Mouse (Mus musculus) intestine, postnatal 0 days (tissue): Measurements from ENCODE around the gene Piwil4. TPM values are rescaled to one million over a fixed set of nuclear protein-coding genes. Genes with fewer than 3 reads are reported as not detected.

Experiments
- ATAC-seq: fragments of 200-750 bp; cut with Nextera tagmentation; 2 replicates; pipeline ENCODE4 v1.8.0; 2017; ENCODE audit warnings: mild to moderate bottlenecking, moderate TSS enrichment, moderate library complexity
- H3K27ac ChIP-seq: fragments of 300-500 bp; sonication (generic); 2 replicates; pipeline ENCODE4 v1.5.1; 2014; ENCODE audit warnings: mild to moderate bottlenecking, low read depth, low read length, moderate library complexity
- H3K27me3 ChIP-seq: fragments of 300-500 bp; sonication (generic); replicated peaks from 2 replicates; pipeline ENCODE4 v1.6.1; 2014; ENCODE audit warnings: low read length, mixed read lengths; ENCODE audit not compliant: control insufficient read depth, insufficient read depth
- H3K36me3 ChIP-seq: fragments of 300-500 bp; sonication (generic); 2 replicates; pipeline ENCODE4 v1.6.1; 2014; ENCODE audit warnings: mild to moderate bottlenecking, moderate library complexity; ENCODE audit not compliant: control insufficient read depth, insufficient read depth
- H3K4me1 ChIP-seq: fragments of 300-500 bp; sonication (generic); replicated peaks from 2 replicates; pipeline ENCODE4 v1.6.1; 2014; ENCODE audit warnings: antibody characterized with exemption, low read length, mixed read lengths; ENCODE audit not compliant: control insufficient read depth, insufficient read depth
- H3K4me2 ChIP-seq: fragments of 300-500 bp; sonication (generic); replicated peaks from 2 replicates; pipeline ENCODE4 v1.6.1; 2014; ENCODE audit warnings: low read depth, mild to moderate bottlenecking, moderate library complexity
- H3K4me3 ChIP-seq: fragments of 300-500 bp; sonication (generic); 2 replicates; pipeline ENCODE4 v1.5.1; 2014; ENCODE audit warnings: low read depth, low read length
- H3K9ac ChIP-seq: fragments of 300-500 bp; sonication (generic); 2 replicates; pipeline ENCODE4 v1.6.1; 2014; ENCODE audit warnings: mild to moderate bottlenecking, low read depth, low read length
- H3K9me3 ChIP-seq: fragments of 300-500 bp; sonication (generic); 2 replicates; pipeline ENCODE4 v1.6.1; 2016; ENCODE audit warnings: mixed run types; ENCODE audit not compliant: control insufficient read depth
- CTCF ChIP-seq: sonication (generic); IDR thresholded peaks from 2 replicates; pipeline ENCODE4 v1.5.1; 2016; ENCODE audit warnings: low read depth, mild to moderate bottlenecking, control low read depth, antibody characterized with exemption, moderate library complexity
- WGBS: fragments of 180-500 bp; shearing (Covaris S2); extraction: QIAGEN DNeasy Blood & Tissue Kit; methylation state at CpG from one replicate; pipeline ENCODE4 v1.1.7; 2014; 5-methylcytosine and 5-hydroxymethylcytosine counted together
- polyA plus RNA-seq: library from polyadenylated mRNA; unstranded; fragments of >200 nt; fragmentation: Nextera tagmentation; extraction: Ambion mirVana; gene quantifications from 2 replicates; pipeline ENCODE4 v1.2.1, GENCODE M21; 2015

Gene Piwil4
- polyA plus RNA-seq, 1 experiment from 2014 or later: 0.17 TPM

DNA sequence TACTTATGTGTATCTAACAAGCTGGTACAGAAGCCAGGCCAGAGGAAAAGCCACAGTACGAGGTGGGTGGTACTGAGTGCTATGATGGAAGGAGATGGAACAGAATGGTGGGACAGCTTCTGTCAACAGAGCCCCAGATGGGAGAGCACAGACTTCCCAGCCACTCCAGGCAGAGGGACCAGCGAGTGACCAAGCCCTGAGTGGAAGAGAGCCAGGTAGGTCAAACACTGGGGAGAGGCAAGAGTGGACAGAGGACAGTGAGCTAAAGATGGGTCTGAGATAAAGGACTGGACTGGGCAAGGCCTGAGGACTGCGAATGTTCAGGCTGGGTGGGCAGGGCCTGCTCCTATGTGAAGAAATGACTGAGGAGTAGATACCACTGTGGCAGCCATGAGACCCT, 72.2 kb downstream of the Piwil4 start:
- H3K4me3 ChIP-seq: no peak overlapping the region
- TF ChIP-seq CTCF: no peak
- H3K9me3 ChIP-seq: no peaks in the 10 kb centered on the region
- no peaks in the 10 kb centered on the region for H3K36me3 ChIP-seq
- no peak overlapping the region for H3K4me2 ChIP-seq
- no peak for ATAC-seq
- H3K9ac ChIP-seq: no peak overlapping the region
- WGBS: 82% methylated on average over 3 of the region's 3 CpGs
- no peaks in the 10 kb centered on the region for H3K27me3 ChIP-seq
- H3K4me1 ChIP-seq: no peaks in the 10 kb centered on the region
- H3K27ac ChIP-seq: no peak overlapping the region

DNA sequence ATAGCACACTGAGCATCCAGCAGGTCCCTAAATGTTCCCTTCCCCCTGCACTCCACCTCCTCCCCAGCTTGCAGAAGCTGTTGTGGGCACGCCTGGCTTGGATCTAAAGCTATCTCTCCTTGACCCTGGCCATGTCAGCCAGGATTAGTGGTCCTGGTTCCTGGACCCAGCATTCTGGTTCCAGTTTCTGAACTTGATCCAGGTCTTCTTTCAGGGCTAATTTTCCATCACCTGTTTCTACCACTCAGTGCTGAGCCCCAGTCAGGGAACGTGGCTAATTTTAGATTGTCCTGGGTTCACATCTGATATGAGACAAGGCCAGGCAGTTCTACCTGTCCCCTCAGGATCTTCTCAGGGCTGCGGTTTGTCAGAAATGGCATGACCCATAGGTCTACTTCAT, 74.5 kb downstream of the Piwil4 start:
- Histone ChIP-seq H3K4me2 (no peak overlapping the region), H3K4me3 (no peak overlapping the region), H3K36me3 (no peaks in the 10 kb centered on the region), H3K9ac (no peak overlapping the region), H3K27ac (no peak overlapping the region), H3K4me1 (no peaks in the 10 kb centered on the region), H3K27me3 (no peaks in the 10 kb centered on the region), H3K9me3 (no peaks in the 10 kb centered on the region)
- TF ChIP-seq CTCF: no peak
- 86% methylated on average over 3 of the region's 3 CpGs for WGBS
- no peak for ATAC-seq

DNA sequence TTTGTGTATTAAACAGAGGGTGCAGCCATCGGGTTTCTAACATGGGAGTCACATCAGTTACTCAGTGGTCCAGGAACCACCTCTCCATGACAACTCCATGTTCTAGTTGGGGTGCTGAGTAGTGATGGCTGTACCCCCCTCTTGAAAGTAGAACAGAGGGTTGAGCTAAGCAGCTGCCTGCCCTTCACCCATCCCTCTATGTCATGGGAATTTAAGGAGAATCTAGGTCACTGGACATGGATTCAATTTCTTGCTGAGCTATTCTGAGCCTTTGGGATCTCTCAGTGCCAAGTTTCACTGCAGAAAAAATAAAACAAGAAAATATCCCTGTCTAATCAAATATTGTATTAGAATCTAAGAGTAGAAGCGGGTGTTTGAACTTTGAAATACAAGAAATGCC, 76.9 kb downstream of the Piwil4 start:
- Histone ChIP-seq H3K4me1 (no peaks in the 10 kb centered on the region), H3K27me3 (no peaks in the 10 kb centered on the region), H3K9ac (no peak overlapping the region), H3K36me3 (no peaks in the 10 kb centered on the region), H3K4me2 (no peak overlapping the region), H3K4me3 (no peak overlapping the region), H3K9me3 (no peaks in the 10 kb centered on the region), H3K27ac (no peak overlapping the region)
- WGBS: 83% methylated on average over 2 of the region's 2 CpGs
- ATAC-seq: no peak
- no peak for TF ChIP-seq CTCF

DNA sequence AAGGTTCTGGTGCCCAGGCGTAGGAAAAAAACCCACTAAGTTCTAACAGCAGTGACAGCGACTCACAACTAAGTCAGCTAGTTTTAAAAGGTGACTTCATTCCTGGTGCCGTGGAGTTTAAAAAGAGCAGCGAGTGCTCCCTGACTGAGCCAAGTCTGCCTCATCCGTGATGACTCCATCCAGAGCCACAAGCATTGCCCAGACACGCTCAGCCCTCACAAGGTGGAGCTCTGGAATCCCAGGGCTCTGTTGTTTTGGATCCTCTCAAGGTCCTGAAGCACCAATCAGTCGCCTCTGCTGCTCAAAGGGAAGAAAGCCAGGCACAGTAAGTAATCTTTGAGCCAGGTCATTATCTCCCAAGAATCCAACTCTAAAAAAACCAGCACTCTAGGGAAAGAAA, 77.7 kb downstream of the Piwil4 start:
- no peak for ATAC-seq
- TF ChIP-seq CTCF: no peak
- Histone ChIP-seq H3K4me1 (no peaks in the 10 kb centered on the region), H3K36me3 (no peaks in the 10 kb centered on the region), H3K4me3 (no peak overlapping the region), H3K27ac (no peak overlapping the region), H3K9me3 (no peaks in the 10 kb centered on the region), H3K9ac (no peak overlapping the region), H3K4me2 (no peak overlapping the region), H3K27me3 (no peaks in the 10 kb centered on the region)
- 70% methylated on average over 7 of the region's 7 CpGs for WGBS

DNA sequence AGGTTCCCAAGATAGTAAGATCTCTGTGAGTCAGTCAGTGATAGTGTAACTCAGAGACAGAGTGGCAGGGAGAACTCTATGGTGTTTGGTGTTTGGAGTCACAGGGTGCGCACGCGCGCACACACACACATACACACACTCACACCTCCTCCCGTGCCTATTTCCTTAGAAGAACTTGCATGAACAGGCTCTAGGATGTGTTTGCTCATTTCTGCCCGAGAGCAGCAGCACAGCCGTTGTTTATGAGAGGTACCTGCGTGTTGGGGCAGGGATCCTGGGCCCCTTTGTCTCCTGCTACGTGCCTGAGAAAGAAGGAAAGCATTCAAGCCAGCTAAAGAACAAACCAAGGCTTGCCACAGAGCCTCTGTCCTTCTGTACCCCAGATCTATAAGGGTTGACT, 78.4 kb downstream of the Piwil4 start:
- ATAC-seq: no peak
- Histone ChIP-seq H3K4me2 (no peak overlapping the region), H3K27me3 (no peaks in the 10 kb centered on the region), H3K4me3 (no peak overlapping the region), H3K9ac (no peak overlapping the region), H3K36me3 (no peaks in the 10 kb centered on the region), H3K4me1 (no peaks in the 10 kb centered on the region), H3K9me3 (no peaks in the 10 kb centered on the region), H3K27ac (no peak overlapping the region)
- TF ChIP-seq CTCF: no peak
- WGBS: 72% methylated on average over 9 of the region's 9 CpGs

DNA sequence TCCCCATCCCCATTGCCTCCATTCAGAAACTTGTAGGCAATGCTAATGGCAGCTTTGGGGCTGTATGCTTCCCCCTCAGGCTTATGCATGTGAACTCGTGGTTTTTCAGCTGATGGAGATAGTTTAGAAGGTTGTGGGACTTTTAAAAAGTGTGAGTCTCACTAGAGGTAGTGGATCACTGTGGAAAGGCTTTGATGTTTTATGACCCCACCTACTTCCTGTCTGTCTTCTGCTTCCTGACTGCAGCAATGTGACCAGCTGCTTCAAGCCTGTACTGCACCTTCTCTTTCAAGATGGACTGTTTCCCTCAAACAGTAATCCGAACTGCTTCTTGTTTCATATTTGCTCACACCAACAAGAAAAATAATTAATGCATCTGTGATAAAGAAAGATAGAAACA, 82.6 kb downstream of the Piwil4 start:
- 27% methylated on average over 2 of the region's 2 CpGs for WGBS
- TF ChIP-seq CTCF: no peak
- ATAC-seq: no peak
- H3K27me3 ChIP-seq: no peaks in the 10 kb centered on the region
- H3K9me3 ChIP-seq: no peaks in the 10 kb centered on the region
- H3K4me2 ChIP-seq: no peak overlapping the region
- H3K36me3 ChIP-seq: no peaks in the 10 kb centered on the region
- no peak overlapping the region for H3K27ac ChIP-seq
- H3K9ac ChIP-seq: no peak overlapping the region
- H3K4me1 ChIP-seq: no peaks in the 10 kb centered on the region
- H3K4me3 ChIP-seq: no peak overlapping the region

DNA sequence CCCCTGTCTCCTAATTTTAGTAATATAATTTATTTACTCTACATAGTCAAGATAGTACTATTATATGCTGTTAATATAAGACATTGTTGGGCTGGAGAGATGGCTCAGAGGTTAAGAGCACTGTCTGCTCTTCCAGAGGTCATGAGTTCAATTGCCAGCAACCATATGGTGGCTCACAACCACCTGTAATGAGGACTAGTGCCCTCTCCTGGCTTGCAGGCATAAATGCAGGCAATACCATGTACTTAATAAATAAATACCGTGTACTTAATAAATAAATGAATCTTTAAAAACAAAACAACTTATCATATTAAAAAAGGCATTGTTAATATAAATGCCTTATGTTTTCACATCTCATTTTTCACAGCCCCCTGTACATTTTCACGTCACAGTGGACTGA, 86.5 kb downstream of the Piwil4 start:
- 79% methylated on average over 2 of the region's 2 CpGs for WGBS
- Histone ChIP-seq H3K4me1 (no peaks in the 10 kb centered on the region), H3K9ac (no peak overlapping the region), H3K4me2 (no peak overlapping the region), H3K36me3 (no peaks in the 10 kb centered on the region), H3K27ac (no peak overlapping the region), H3K4me3 (no peak overlapping the region), H3K9me3 (no peaks in the 10 kb centered on the region), H3K27me3 (no peaks in the 10 kb centered on the region)
- no peak for ATAC-seq
- TF ChIP-seq CTCF: peak; percentile 47
